Mouse (Mus musculus) forebrain, embryonic 16.5 days (tissue): ENCODE data around the gene Mrfap1. TPM values are rescaled to one million over a fixed set of nuclear protein-coding genes. Genes with fewer than 3 reads are reported as not detected.
"Not testable (repeated sequence)": the region's sequence is repeated elsewhere in the genome, so short reads cannot be mapped to it uniquely, and the experiment has no call there.

Source experiments
- ATAC-seq: fragments of 200-750 bp; cut with Nextera tagmentation; 2 replicates; pipeline ENCODE4 v1.8.0; 2017; ENCODE audit warnings: mild to moderate bottlenecking, moderate library complexity
- H3K27ac ChIP-seq: fragments of 300-500 bp; sonication (generic); 2 replicates; pipeline ENCODE4 v1.5.1; 2014; ENCODE audit warnings: low read length, control low read depth
- H3K27me3 ChIP-seq: fragments of 300-500 bp; sonication (generic); replicated peaks from 2 replicates; pipeline ENCODE4 v1.6.1; 2014; ENCODE audit warnings: low read length; ENCODE audit not compliant: control insufficient read depth, insufficient read depth
- H3K36me3 ChIP-seq: fragments of 300-500 bp; sonication (generic); 2 replicates; pipeline ENCODE4 v1.6.1; 2014; ENCODE audit not compliant: control insufficient read depth, insufficient read depth
- H3K4me1 ChIP-seq: fragments of 300-500 bp; sonication (generic); replicated peaks from 2 replicates; pipeline ENCODE4 v1.6.1; 2014; ENCODE audit warnings: low read length; ENCODE audit not compliant: control insufficient read depth, insufficient read depth
- H3K4me2 ChIP-seq: fragments of 300-500 bp; sonication (generic); 2 replicates; pipeline ENCODE4 v1.6.1; 2014; ENCODE audit warnings: mild to moderate bottlenecking, low read length, control low read depth
- H3K4me3 ChIP-seq: fragments of 300-500 bp; sonication (generic); replicated peaks from 2 replicates; pipeline ENCODE4 v1.5.1; 2014; ENCODE audit warnings: mild to moderate bottlenecking, low read length, control low read depth
- H3K9ac ChIP-seq: fragments of 300-500 bp; sonication (generic); replicated peaks from 2 replicates; pipeline ENCODE4 v1.6.1; 2014; ENCODE audit warnings: low read depth, low read length, control low read depth
- H3K9me3 ChIP-seq: fragments of 300-500 bp; sonication (generic); 2 replicates; pipeline ENCODE4 v1.6.1; 2016; ENCODE audit warnings: low read length; ENCODE audit not compliant: control insufficient read depth
- WGBS: fragments of 180-500 bp; shearing (Covaris S2); extraction: QIAGEN DNeasy Blood & Tissue Kit; methylation state at CpG from one replicate; pipeline ENCODE4 v1.1.7; 2014; 5-methylcytosine and 5-hydroxymethylcytosine counted together
- polyA plus RNA-seq: library from polyadenylated mRNA; unstranded; fragments of >200 nt; fragmentation: Nextera tagmentation; extraction: Ambion mirVana; gene quantifications from 2 replicates; pipeline ENCODE4 v1.2.1, GENCODE M21; 2015

The Mrfap1 gene
- 284 and 308 TPM in 2 replicates for polyA plus RNA-seq

DNA sequence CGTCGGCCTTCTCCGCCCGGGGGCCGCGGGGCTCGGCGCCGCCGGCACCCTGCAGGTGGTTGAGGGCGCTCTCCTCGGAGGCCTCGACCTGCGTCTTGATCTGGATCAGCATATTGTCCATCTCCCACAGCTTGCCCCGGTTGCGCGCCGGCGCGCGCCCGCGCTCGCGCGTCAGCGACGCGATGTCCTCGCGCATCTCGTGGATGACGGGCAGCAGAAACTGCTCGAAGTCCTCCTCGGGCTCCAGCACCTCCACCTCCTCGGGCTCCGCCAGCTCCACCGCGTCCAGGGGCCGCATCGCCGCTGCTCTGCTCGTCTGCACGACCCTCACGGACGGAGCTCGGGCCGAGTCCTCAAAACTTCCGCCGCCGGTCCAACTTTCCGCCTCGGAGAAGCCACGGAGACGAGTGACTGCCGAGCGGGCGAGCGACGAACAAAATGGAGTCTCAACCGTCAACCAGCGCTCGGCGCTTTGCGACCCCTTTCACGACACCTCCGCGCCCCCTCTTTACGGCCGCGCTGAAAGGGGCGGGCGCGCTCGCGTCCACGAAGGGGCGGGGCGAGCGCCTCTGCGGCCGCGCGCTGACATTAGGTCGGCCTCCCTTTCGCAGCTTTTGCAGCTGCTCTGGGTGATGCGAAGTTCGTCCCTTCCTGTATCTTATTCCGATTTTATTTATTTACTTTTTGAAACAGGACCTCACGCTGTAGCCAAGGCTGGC lies at the start of gene Mrfap1:
Gene Mrfap1 (minus strand): TSS at position 477 of the 719 bp plus-strand sequence.
- H3K4me1 ChIP-seq = peaks cover 13% of the 10 kb centered on the region
- not testable (repeated sequence) for H3K36me3 ChIP-seq, H3K9me3 ChIP-seq, H3K27me3 ChIP-seq
- peak within 1 kb of the TSS; percentile 94 for H3K27ac ChIP-seq
- ATAC-seq = peak; percentile 84
- peak within 1 kb of the TSS; percentile 57 for H3K4me3 ChIP-seq
- peak within 1 kb of the TSS; percentile 69 for H3K9ac ChIP-seq
- under 1% methylated on average over 86 of the region's 90 CpGs for WGBS
- peak within 1 kb of the TSS; percentile 77 for H3K4me2 ChIP-seq

DNA sequence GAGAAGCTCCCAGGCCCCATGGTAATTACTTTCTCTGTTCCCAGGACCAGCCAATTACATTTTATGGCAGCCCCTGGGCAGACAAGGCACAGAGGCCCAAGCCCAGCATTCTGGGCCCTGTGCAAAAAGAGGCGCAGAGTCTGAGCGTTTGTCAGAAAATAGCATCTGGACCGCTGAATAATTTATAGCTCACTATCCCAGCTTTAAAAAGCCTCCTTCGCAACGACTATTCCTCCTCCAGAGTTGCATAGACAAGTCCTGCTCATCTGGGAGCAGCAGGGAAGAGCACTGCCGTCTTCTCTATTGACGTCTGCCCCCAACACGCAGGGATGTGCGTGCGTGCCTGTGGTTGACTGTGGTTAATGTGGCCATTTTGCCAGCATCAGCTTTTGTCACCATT lies 47.9 kb upstream of the Mrfap1 start:
- H3K27ac ChIP-seq = no peak overlapping the region

DNA sequence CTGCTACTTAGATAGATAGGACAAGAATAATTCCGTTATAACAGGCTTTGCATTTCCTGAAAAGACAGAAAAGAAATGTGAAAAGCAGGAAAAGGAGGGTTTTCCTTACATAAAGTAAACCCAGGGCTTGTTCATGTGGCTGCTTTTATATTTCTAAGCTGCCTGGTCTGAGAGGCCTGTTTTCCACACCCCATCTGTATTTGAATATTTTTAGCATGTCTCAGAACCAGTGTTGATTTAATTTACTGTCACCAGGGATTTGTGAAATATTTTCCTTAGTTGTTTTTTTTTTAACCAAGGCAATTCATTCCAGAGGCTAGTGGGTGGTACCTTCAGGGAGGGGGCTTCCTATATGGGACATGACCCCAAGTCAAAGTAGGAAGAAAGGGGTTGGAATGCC lies 45.1 kb upstream of the Mrfap1 start:
- WGBS = 76% methylated on average over 1 of the region's 1 CpGs
- ATAC-seq = no peak
- peak overlapping the region; percentile 58 for H3K27ac ChIP-seq

More for the DNA sequence above, 47.9 kb upstream of the Mrfap1 start:
- ATAC-seq = no peak
- no peaks in the 10 kb centered on the region; the same call in 1 of the 2 replicates for H3K4me1 ChIP-seq
- H3K9me3 ChIP-seq = no peaks in the 10 kb centered on the region
- no peak overlapping the region for H3K9ac ChIP-seq
- 72% methylated on average over 10 of the region's 10 CpGs for WGBS
- no peaks in the 10 kb centered on the region for H3K36me3 ChIP-seq
- H3K4me3 ChIP-seq = no peak overlapping the region
- no peaks in the 10 kb centered on the region for H3K27me3 ChIP-seq
- H3K4me2 ChIP-seq = no peak overlapping the region

GRCm38 (mm10) chr5:36840092-36840491 lies 43.5 kb upstream of the Mrfap1 start:
- Histone ChIP-seq H3K36me3 (no peaks in the 10 kb centered on the region), H3K27me3 (no peaks in the 10 kb centered on the region), H3K9ac (no peak overlapping the region), H3K4me3 (no peak overlapping the region), H3K4me2 (no peak overlapping the region), H3K4me1 (no peaks in the 10 kb centered on the region; the same call in 1 of the 2 replicates), H3K27ac (no peak overlapping the region), H3K9me3 (no peaks in the 10 kb centered on the region)
- no peak for ATAC-seq
- 83% methylated on average over 7 of the region's 7 CpGs for WGBS

More for the DNA sequence above, 45.1 kb upstream of the Mrfap1 start:
- H3K4me1 ChIP-seq = no peaks in the 10 kb centered on the region; the same call in 1 of the 2 replicates
- no peaks in the 10 kb centered on the region for H3K9me3 ChIP-seq
- no peak overlapping the region for H3K4me3 ChIP-seq
- no peaks in the 10 kb centered on the region for H3K27me3 ChIP-seq
- H3K9ac ChIP-seq = no peak overlapping the region
- no peak overlapping the region for H3K4me2 ChIP-seq
- no peaks in the 10 kb centered on the region for H3K36me3 ChIP-seq

GRCm38 (mm10) chr5:36839602-36840001 lies 43.0 kb upstream of the Mrfap1 start:
- Histone ChIP-seq H3K36me3 (no peaks in the 10 kb centered on the region), H3K4me2 (no peak overlapping the region), H3K27ac (no peak overlapping the region; the same call in 1 of the 2 replicates), H3K4me3 (no peak overlapping the region), H3K9ac (no peak overlapping the region), H3K27me3 (no peaks in the 10 kb centered on the region), H3K4me1 (no peaks in the 10 kb centered on the region; the same call in 1 of the 2 replicates), H3K9me3 (no peaks in the 10 kb centered on the region)
- 73% methylated on average over 8 of the region's 8 CpGs for WGBS
- ATAC-seq = no peak

- Histone ChIP-seq H3K9ac (no peak overlapping the region), H3K9me3 (no peaks in the 10 kb centered on the region), H3K36me3 (no peaks in the 10 kb centered on the region), H3K4me3 (no peak overlapping the region), H3K27ac (no peak overlapping the region), H3K4me1 (no peaks in the 10 kb centered on the region), H3K4me2 (no peak overlapping the region), H3K27me3 (no peaks in the 10 kb centered on the region)
- peak; percentile 51; the same call in 1 of the 2 replicates for ATAC-seq
- WGBS = 49% methylated on average over 2 of the region's 2 CpGs
Observed at GRCm38 (mm10) chr5:36839032-36839431, 42.5 kb upstream of the Mrfap1 start.

GRCm38 (mm10) chr5:36835933-36836332 lies 39.4 kb upstream of the Mrfap1 start:
- no peak overlapping the region for H3K9ac ChIP-seq
- H3K36me3 ChIP-seq = no peaks in the 10 kb centered on the region
- WGBS = 2% methylated on average over 6 of the region's 6 CpGs
- H3K4me3 ChIP-seq = no peak overlapping the region
- H3K4me1 ChIP-seq = peaks cover 2% of the 10 kb centered on the region
- H3K9me3 ChIP-seq = no peaks in the 10 kb centered on the region
- ATAC-seq = peak; percentile 69; the same call in 1 of the 2 replicates
- H3K27ac ChIP-seq = no peak overlapping the region
- no peaks in the 10 kb centered on the region for H3K27me3 ChIP-seq
- H3K4me2 ChIP-seq = no peak overlapping the region

- no peak overlapping the region for H3K4me3 ChIP-seq
- H3K27ac ChIP-seq = no peak overlapping the region
- H3K4me1 ChIP-seq = peaks cover 10% of the 10 kb centered on the region
- no peaks in the 10 kb centered on the region for H3K36me3 ChIP-seq
- H3K9me3 ChIP-seq = no peaks in the 10 kb centered on the region
- 69% methylated on average over 7 of the region's 7 CpGs for WGBS
- H3K9ac ChIP-seq = no peak overlapping the region
- ATAC-seq = no peak
- H3K4me2 ChIP-seq = no peak overlapping the region
- no peaks in the 10 kb centered on the region for H3K27me3 ChIP-seq
Observed at GRCm38 (mm10) chr5:36831272-36831671, 34.7 kb upstream of the Mrfap1 start.

- Histone ChIP-seq H3K36me3 (no peaks in the 10 kb centered on the region), H3K4me3 (peak within 1 kb of the TSS; percentile 52), H3K9me3 (no peaks in the 10 kb centered on the region), H3K27me3 (no peaks in the 10 kb centered on the region), H3K27ac (no peak within 1 kb of the TSS), H3K4me2 (peak within 1 kb of the TSS; percentile 71), H3K9ac (peak within 1 kb of the TSS; percentile 61), H3K4me1 (peaks cover 10% of the 10 kb centered on the region)
- peak; percentile 89 for ATAC-seq
- WGBS = 4% methylated on average over 46 of the region's 46 CpGs
Observed at GRCm38 (mm10) chr5:36829913-36830879, 33.6 kb upstream of the Mrfap1 start, which contains the start of gene Man2b2. TSS of gene Man2b2 (minus strand) at chr5:36830653.
